Mouse (Mus musculus): ENCODE data around the gene Casc3.

Casc3 gene

DNA sequence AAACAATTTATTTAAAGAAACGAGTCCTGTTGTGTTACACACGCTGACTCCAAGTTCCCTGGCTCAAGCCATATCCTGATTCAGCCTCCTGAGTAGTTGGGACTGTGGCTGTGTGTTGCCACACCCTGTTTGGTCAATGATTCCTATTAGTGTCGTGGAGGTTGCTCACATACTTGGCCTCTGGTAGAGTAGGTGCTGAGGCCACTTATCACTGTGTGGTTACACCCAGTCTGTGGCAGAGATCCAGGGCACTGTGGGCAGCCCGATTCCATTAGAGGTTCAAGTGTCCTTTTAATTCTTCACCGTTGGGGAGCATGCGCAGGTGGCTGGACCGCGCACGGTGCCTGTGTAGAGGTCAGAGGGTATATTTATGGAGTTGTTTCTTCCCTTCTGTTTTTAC is 69.2 kb downstream of the Casc3 start:
- peak; percentile 51 for DNase-seq

DNA sequence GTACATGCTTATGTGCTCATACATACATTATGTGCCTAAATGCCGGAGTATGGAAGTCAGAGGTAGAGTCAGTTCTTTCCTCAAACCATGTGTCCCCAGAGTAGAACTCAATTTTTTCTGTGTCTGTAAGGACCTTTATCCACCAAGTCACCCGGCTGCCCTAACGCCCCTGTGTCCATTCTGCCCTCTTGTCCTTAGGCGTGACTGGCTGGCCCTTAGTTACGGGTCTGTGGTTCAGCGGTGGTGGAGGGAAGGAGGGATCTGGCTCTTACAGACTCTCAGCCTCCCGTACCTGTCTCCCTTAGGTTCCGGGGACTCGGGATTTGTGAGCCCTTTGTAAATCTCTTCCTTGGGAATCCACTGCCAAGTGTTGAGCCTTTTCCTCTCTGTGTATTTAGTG is 72.3 kb downstream of the Casc3 start:
- DNase-seq: no peak

Data from cerebellum, adult 9-11 months (tissue).